30 mouse cellular contexts compared by ENCODE assay signal in the genomic region with DNA sequence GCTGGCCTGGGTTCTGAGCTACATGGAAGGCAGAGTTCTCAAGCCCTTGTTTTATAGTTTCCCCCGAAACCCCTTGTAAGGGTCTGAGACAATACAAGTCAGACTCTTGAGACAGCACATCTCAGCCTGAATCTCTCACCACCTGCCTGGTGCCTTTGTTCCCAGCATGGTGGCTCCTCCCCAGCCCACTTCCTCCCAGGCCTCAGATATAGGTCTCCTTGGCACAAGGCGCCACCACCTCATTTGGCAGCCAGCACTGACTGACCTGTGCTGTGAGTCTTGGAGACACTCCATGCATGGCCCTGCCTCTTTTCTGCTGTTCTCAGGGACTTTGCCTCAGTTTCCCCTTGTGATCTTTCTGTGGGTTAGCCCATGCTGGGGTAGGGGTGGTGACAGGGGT. TPM values are rescaled to one million over a fixed set of nuclear protein-coding genes. Genes with fewer than 3 reads are reported as not detected.
DNase-seq lines count a peak whose midpoint lies in the region; ATAC-seq and TF ChIP-seq lines count a peak whose summit lies in the region.
"Had no signal": no experiment of that assay in that cellular context is flagged by ENCODE, and none has a peak within 500 bp of the region (broad histone marks: within the 10 kb centered on the region; RNA-seq: fewer than 3 reads in every experiment).

No protein-coding gene starts in this region.

- WGBS in heart, postnatal 0 days: 83% methylated on average over 2 of the region's 2 CpGs
- WGBS in heart, embryonic 10.5 days: 74% methylated on average over 2 of the region's 2 CpGs
- 60% methylated on average over 2 of the region's 2 CpGs for WGBS in hindbrain, embryonic 11.5 days

- no peak overlapping the region for H3K4me3 ChIP-seq in heart, postnatal 0 days (ENCODE audit: low read depth, low read length)
- no peak overlapping the region for H3K4me3 ChIP-seq in ES-E14 (ENCODE audit: insufficient read depth in 1 of 2, low read depth in 1 of 2, low read length in 2 of 2, poor library complexity in 1 of 2, severe bottlenecking in 1 of 2)
- H3K4me3 ChIP-seq in heart, embryonic 10.5 days: no peak overlapping the region
- no peak overlapping the region for H3K4me3 ChIP-seq in hindbrain, embryonic 11.5 days (ENCODE audit: low read depth, low read length)
- H3K4me3 ChIP-seq: embryonic facial prominence, embryonic 12.5 days; forebrain, embryonic 15.5 days; gastrocnemius, adult 2 months; heart, embryonic 12.5 days; hindbrain, embryonic 12.5 days; midbrain, embryonic 15.5 days; neural tube, embryonic 15.5 days had no signal

- in situ Hi-C loops in ES-E14 (cut with MboI; ENCODE audit: low sequenced_read_pairs in 2 of 2, unreplicated experiment in 2 of 2): no loop called here

- peaks cover 14% of the 10 kb centered on the region for H3K36me3 ChIP-seq in heart, postnatal 0 days (replicated peaks; ENCODE audit: control insufficient read depth, insufficient read depth, low read length)
- peaks cover 4% of the 10 kb centered on the region; the same call in 1 of the 2 replicates for H3K36me3 ChIP-seq in ES-E14 (ENCODE audit: control insufficient read depth, insufficient read depth, low read length, poor library complexity, severe bottlenecking)
- H3K36me3 ChIP-seq in heart, embryonic 10.5 days: peaks cover 24% of the 10 kb centered on the region
- H3K36me3 ChIP-seq in hindbrain, embryonic 11.5 days (ENCODE audit: control insufficient read depth, insufficient read depth, low read length): no peaks in the 10 kb centered on the region
- H3K36me3 ChIP-seq: forebrain, embryonic 15.5 days; hindbrain, embryonic 12.5 days; midbrain, embryonic 15.5 days; neural tube, embryonic 15.5 days had no signal

- DNase-seq in heart, postnatal 0 days (ENCODE audit: low spot score): peak; percentile 3
- DNase-seq in heart, adult 11 months: no peak
- no peak for DNase-seq in ES-E14 (ENCODE audit: low read depth, low spot score)
- DNase-seq in thymus, adult 18-20 months: peak; percentile 54 to 74
- DNase-seq in thymus, postnatal 25 days: peak; percentile 78
- DNase-seq in layer of hippocampus, adult 9-11 months: no peak
- no peak for DNase-seq in heart, embryonic 10.5 days (ENCODE audit: low spot score)
- no peak for DNase-seq in hindbrain, embryonic 11.5 days (ENCODE audit: low spot score)
- DNase-seq: adrenal gland, postnatal 25 days; cerebellum, adult 11-12 months; cerebellum, adult 9-11 months; embryo, embryonic 11 days; gastrocnemius, adult 2 months; heart, postnatal 14 days; kidney, adult 8-10 months; kidney, postnatal 14 days; lung, adult 2 months; lung, postnatal 10 days; right cerebral cortex, postnatal 4 days had no signal

- H3K9ac ChIP-seq in heart, postnatal 0 days (replicated peaks; ENCODE audit: low read depth, low read length): no peak overlapping the region
- no peak overlapping the region; the same call in 1 of the 2 replicates for H3K9ac ChIP-seq in ES-E14 (ENCODE audit: insufficient read depth, low read depth, low read length, poor library complexity, severe bottlenecking)
- no peak overlapping the region for H3K9ac ChIP-seq in hindbrain, embryonic 11.5 days (ENCODE audit: low read depth, low read length)
- H3K9ac ChIP-seq: embryonic facial prominence, embryonic 12.5 days; forebrain, embryonic 15.5 days; heart, embryonic 12.5 days; hindbrain, embryonic 12.5 days; liver, embryonic 14.5 days; midbrain, embryonic 15.5 days; neural tube, embryonic 15.5 days had no signal

- no peaks in the 10 kb centered on the region for H3K4me1 ChIP-seq in heart, postnatal 0 days (ENCODE audit: control insufficient read depth, insufficient read depth)
- peaks cover 0 to 13% of the 10 kb centered on the region in 2 experiments; a peak in 2 of 4 replicates for H3K4me1 ChIP-seq in ES-E14 (ENCODE audit: control insufficient read depth in 2 of 2, insufficient read depth in 2 of 2, low read length in 2 of 2, poor library complexity in 1 of 2)
- peaks cover 27% of the 10 kb centered on the region for H3K4me1 ChIP-seq in heart, embryonic 10.5 days
- peaks cover 3% of the 10 kb centered on the region; the same call in 1 of the 2 replicates for H3K4me1 ChIP-seq in hindbrain, embryonic 11.5 days (replicated peaks; ENCODE audit: control insufficient read depth, insufficient read depth, low read length)
- H3K4me1 ChIP-seq: forebrain, embryonic 15.5 days; midbrain, embryonic 15.5 days had no signal

- TF ChIP-seq CTCF in heart, postnatal 0 days (IDR thresholded peaks at IDR 0.05; ENCODE audit: low read depth): no peak

- H3K27ac ChIP-seq in heart, postnatal 0 days (ENCODE audit: low read depth): no peak overlapping the region
- peak overlapping the region; percentile 55 for H3K27ac ChIP-seq in ES-E14 (ENCODE audit: insufficient read depth, low read depth, low read length, poor library complexity, severe bottlenecking)
- no peak overlapping the region for H3K27ac ChIP-seq in heart, embryonic 10.5 days
- no peak overlapping the region for H3K27ac ChIP-seq in hindbrain, embryonic 11.5 days (ENCODE audit: low read depth, low read length)
- H3K27ac ChIP-seq: embryonic facial prominence, embryonic 12.5 days; forebrain, embryonic 15.5 days; gastrocnemius, adult 2 months; hindbrain, embryonic 12.5 days; liver, embryonic 14.5 days; macrophage; midbrain, embryonic 15.5 days; neural tube, embryonic 15.5 days; stomach, postnatal 0 days had no signal

- no peaks in the 10 kb centered on the region for H3K27me3 ChIP-seq in heart, postnatal 0 days (ENCODE audit: control insufficient read depth, insufficient read depth, low read length)
- no peaks in the 10 kb centered on the region for H3K27me3 ChIP-seq in heart, embryonic 10.5 days (ENCODE audit: insufficient read depth, poor library complexity, severe bottlenecking)
- H3K27me3 ChIP-seq in hindbrain, embryonic 11.5 days (ENCODE audit: control insufficient read depth, insufficient read depth, low read length): no peaks in the 10 kb centered on the region
- H3K27me3 ChIP-seq: embryonic facial prominence, embryonic 12.5 days; forebrain, embryonic 15.5 days; heart, embryonic 12.5 days; hindbrain, embryonic 12.5 days; midbrain, embryonic 15.5 days; neural tube, embryonic 15.5 days had no signal

- ATAC-seq in heart, postnatal 0 days (ENCODE audit: insufficient read depth, low read depth): no peak
- no peak for ATAC-seq in hindbrain, embryonic 11.5 days (ENCODE audit: low FRiP score)
- ATAC-seq: forebrain, embryonic 15.5 days; intestine, embryonic 16.5 days; midbrain, embryonic 15.5 days had no signal

- H3K9me3 ChIP-seq in heart, postnatal 0 days (replicated peaks; ENCODE audit: control insufficient read depth, low read length): no peaks in the 10 kb centered on the region
- no peaks in the 10 kb centered on the region for H3K9me3 ChIP-seq in ES-E14 (ENCODE audit: control insufficient read depth, insufficient read depth, low read depth, low read length)
- H3K9me3 ChIP-seq in heart, embryonic 10.5 days: no peaks in the 10 kb centered on the region
- H3K9me3 ChIP-seq in hindbrain, embryonic 11.5 days (ENCODE audit: control insufficient read depth, low read length): no peaks in the 10 kb centered on the region
- H3K9me3 ChIP-seq: embryonic facial prominence, embryonic 12.5 days; forebrain, embryonic 15.5 days; heart, embryonic 12.5 days; hindbrain, embryonic 12.5 days; midbrain, embryonic 15.5 days; neural tube, embryonic 15.5 days had no signal

- no peak overlapping the region for H3K4me2 ChIP-seq in heart, postnatal 0 days (ENCODE audit: low read depth, low read length)
- no peak overlapping the region for H3K4me2 ChIP-seq in hindbrain, embryonic 11.5 days (replicated peaks; ENCODE audit: low read depth, low read length)
- H3K4me2 ChIP-seq: embryonic facial prominence, embryonic 12.5 days; forebrain, embryonic 15.5 days; heart, embryonic 12.5 days; hindbrain, embryonic 12.5 days; midbrain, embryonic 15.5 days; neural tube, embryonic 15.5 days had no signal

- no peak for TF ChIP-seq EP300 in heart, postnatal 0 days (IDR thresholded peaks at IDR 0.05; ENCODE audit: low read depth)

TF ChIP-seq in ES-E14, 5 proteins besides CTCF, POLR2A, EP300 and RAD21:
- TF ChIP-seq HCFC1 (IDR thresholded peaks at IDR 0.05; ENCODE audit: borderline replicate concordance, insufficient read depth, low read length): no peak
- no peak for TF ChIP-seq ZC3H11A (IDR thresholded peaks at IDR 0.05; ENCODE audit: borderline replicate concordance, low read depth, low read length)
- no peak for TF ChIP-seq CHD2 (IDR thresholded peaks at IDR 0.05; ENCODE audit: low read depth, low read length)
- no peak for TF ChIP-seq ZNF384 (IDR thresholded peaks at IDR 0.05; ENCODE audit: low read depth, low read length)
- no peak for TF ChIP-seq MAFK (IDR thresholded peaks at IDR 0.05; ENCODE audit: insufficient read depth, low read depth, low read length)

RNA-seq across cellular contexts. Expression of a gene that starts 6.3 kb away (rescaled TPM):
- not detected in 2 replicates for total RNA-seq in heart, postnatal 0 days (2014; rRNA removed; ENCODE audit: low replicate concordance)
- polyA plus RNA-seq in heart, postnatal 0 days (2015; fragmentation: Nextera tagmentation; extraction: Ambion mirVana): 1.8 and 2.5 TPM in 2 replicates
- total RNA-seq in ES-E14 (2012; rRNA removed): 10.2 and 23.9 TPM in 2 replicates
- 0.31 and 0.94 TPM in 2 replicates for polyA plus RNA-seq in heart, embryonic 10.5 days (2016; fragmentation: Nextera tagmentation; extraction: Ambion mirVana)
- 4.5 and 7.5 TPM in 2 replicates for polyA plus RNA-seq in hindbrain, embryonic 11.5 days (2014; fragmentation: Nextera tagmentation; extraction: Ambion mirVana)
- total RNA-seq: left cerebral cortex, adult 18-20 months had no signal

RNA-seq across cellular contexts. Expression of a gene that starts 13.0 kb away (rescaled TPM):
- 38.3 and 43.0 TPM in 2 replicates for total RNA-seq in heart, postnatal 0 days (2014; rRNA removed; ENCODE audit: low replicate concordance)
- 12.3 and 12.6 TPM in 2 replicates for polyA plus RNA-seq in heart, postnatal 0 days (2015; fragmentation: Nextera tagmentation; extraction: Ambion mirVana)
- 19.4 and 33.7 TPM in 2 replicates for total RNA-seq in ES-E14 (2012; rRNA removed)
- 17.7 and 21.4 TPM in 2 replicates for polyA plus RNA-seq in heart, embryonic 10.5 days (2016; fragmentation: Nextera tagmentation; extraction: Ambion mirVana)
- polyA plus RNA-seq in hindbrain, embryonic 11.5 days (2014; fragmentation: Nextera tagmentation; extraction: Ambion mirVana): 7.9 and 8.5 TPM in 2 replicates

RNA-seq across cellular contexts. Expression of a gene that starts 39.8 kb away (rescaled TPM):
- total RNA-seq in heart, postnatal 0 days (2014; rRNA removed; ENCODE audit: low replicate concordance): 28.9 and 39.4 TPM in 2 replicates
- 5.8 and 6.8 TPM in 2 replicates for polyA plus RNA-seq in heart, postnatal 0 days (2015; fragmentation: Nextera tagmentation; extraction: Ambion mirVana)
- total RNA-seq in ES-E14 (2012; rRNA removed): 73.0 and 94.4 TPM in 2 replicates
- polyA plus RNA-seq in heart, embryonic 10.5 days (2016; fragmentation: Nextera tagmentation; extraction: Ambion mirVana): 21.1 and 21.2 TPM in 2 replicates
- 46.9 and 53.7 TPM in 2 replicates for polyA plus RNA-seq in hindbrain, embryonic 11.5 days (2014; fragmentation: Nextera tagmentation; extraction: Ambion mirVana)

Comparison
In these comparisons a context has a peak if more than half of its experiments do, and no peak if none do; other contexts are left out.
1. DNase-seq: peak in heart, postnatal 0 days (single experiment), thymus, adult 18-20 months (2 of 2) and thymus, postnatal 25 days (single experiment); none in heart, adult 11 months (single experiment), ES-E14 (single experiment), layer of hippocampus, adult 9-11 months (single experiment), heart, embryonic 10.5 days (single experiment) and hindbrain, embryonic 11.5 days (single experiment).